Mouse (Mus musculus): ENCODE results near the gene Fam160a1.
A peak's percentile ranks its signal among the peaks of the same experiment; 100 is the strongest.

Gene Fam160a1

GRCm38 (mm10) chr3:85741767-85742166 is 75.3 kb downstream of the Fam160a1 start:
- no peak for DNase-seq

- DNase-seq: peak; percentile 23
Measured at GRCm38 (mm10) chr3:85738591-85738990, 78.5 kb downstream of the Fam160a1 start.

GRCm38 (mm10) chr3:85733939-85734729 is 83.0 kb downstream of the Fam160a1 start:
- no peak for DNase-seq

- DNase-seq: no peak
Measured at GRCm38 (mm10) chr3:85727171-85727570, 89.9 kb downstream of the Fam160a1 start.

- no peak for DNase-seq
Measured at GRCm38 (mm10) chr3:85725971-85726370, 91.1 kb downstream of the Fam160a1 start.

- no peak for DNase-seq
Measured at GRCm38 (mm10) chr3:85725110-85725509, 92.0 kb downstream of the Fam160a1 start.

GRCm38 (mm10) chr3:85722581-85722980 is 94.5 kb downstream of the Fam160a1 start:
- DNase-seq: no peak

GRCm38 (mm10) chr3:85715764-85716297 is 101.3 kb downstream of the Fam160a1 start:
- DNase-seq: no peak

GRCm38 (mm10) chr3:85713936-85714709 is 103.0 kb downstream of the Fam160a1 start:
- DNase-seq: no peak

GRCm38 (mm10) chr3:85710695-85711094 is 106.4 kb downstream of the Fam160a1 start:
- DNase-seq: no peak

GRCm38 (mm10) chr3:85707421-85707820 is 109.7 kb downstream of the Fam160a1 start:
- DNase-seq: peak; percentile 57

GRCm38 (mm10) chr3:85703141-85703882 is 113.8 kb downstream of the Fam160a1 start:
- DNase-seq: no peak

- DNase-seq: no peak
Measured at GRCm38 (mm10) chr3:85698496-85698895, 118.6 kb downstream of the Fam160a1 start.

GRCm38 (mm10) chr3:85695056-85695455 is 122.0 kb downstream of the Fam160a1 start:
- no peak for DNase-seq

GRCm38 (mm10) chr3:85693013-85693412 is 124.1 kb downstream of the Fam160a1 start:
- DNase-seq: no peak

- no peak for DNase-seq
Measured at GRCm38 (mm10) chr3:85691134-85691533, 126.0 kb downstream of the Fam160a1 start.

- DNase-seq: no peak
Measured at GRCm38 (mm10) chr3:85688341-85688740, 128.8 kb downstream of the Fam160a1 start.

GRCm38 (mm10) chr3:85685271-85685670 is 131.8 kb downstream of the Fam160a1 start:
- no peak for DNase-seq

- no peak for DNase-seq
Measured at GRCm38 (mm10) chr3:85683618-85684017, 133.5 kb downstream of the Fam160a1 start.

- DNase-seq: no peak
Measured at GRCm38 (mm10) chr3:85681136-85681535, 136.0 kb downstream of the Fam160a1 start.

GRCm38 (mm10) chr3:85679960-85680359 is 137.1 kb downstream of the Fam160a1 start:
- DNase-seq: no peak

GRCm38 (mm10) chr3:85679312-85679933 is 137.7 kb downstream of the Fam160a1 start:
- no peak for DNase-seq

GRCm38 (mm10) chr3:85677952-85678351 is 139.1 kb downstream of the Fam160a1 start:
- no peak for DNase-seq
